Mouse (Mus musculus) MEL (cell line): Measurements from ENCODE around the gene Glo1.

ENCODE experiments used
- CTCF ChIP-seq, 3 experiments: IDR thresholded peaks in 2 of 3; conservative IDR thresholded peaks in 1 of 3; 2 replicates each; pipeline ENCODE4 v1.5.1; 2011 to 2012; ENCODE audit warnings: low read length in 3 of 3, low read depth in 2 of 3, mild to moderate bottlenecking in 2 of 3, improper control_type of control experiment in 1 of 3, inconsistent platforms in 1 of 3, mixed read lengths in 1 of 3, moderate library complexity in 1 of 3; ENCODE audit not compliant: control insufficient read depth in 1 of 3, insufficient read depth in 1 of 3, poor library complexity in 1 of 3, severe bottlenecking in 1 of 3
- ELF1 ChIP-seq: IDR thresholded peaks from 2 replicates; pipeline ENCODE4 v1.6.1; 2014; ENCODE audit warnings: low read depth, mild to moderate bottlenecking, inconsistent platforms, low read length, improper control_type of control experiment, moderate library complexity
- EP300 ChIP-seq, 2 experiments: IDR thresholded peaks; 2 replicates each; pipeline ENCODE4 v1.6.1; 2011; ENCODE audit warnings: improper control_type of control experiment in 2 of 2, low read length in 2 of 2, low read depth in 1 of 2, mild to moderate bottlenecking in 1 of 2
- MAZ ChIP-seq: IDR thresholded peaks from 2 replicates; pipeline ENCODE4 v1.6.1; 2012; ENCODE audit warnings: low read depth, mild to moderate bottlenecking, inconsistent platforms, low read length, improper control_type of control experiment
- MYC ChIP-seq: IDR thresholded peaks from 2 replicates; pipeline ENCODE4 v1.6.1; 2011; ENCODE audit warnings: low read depth, mild to moderate bottlenecking, low read length, improper control_type of control experiment, moderate library complexity
- NRF1 ChIP-seq: IDR thresholded peaks from 2 replicates; pipeline ENCODE4 v1.6.1; 2014; ENCODE audit warnings: low read depth, mild to moderate bottlenecking, inconsistent platforms, low read length, improper control_type of control experiment, moderate library complexity; ENCODE audit not compliant: poor library complexity, insufficient read depth, severe bottlenecking
- POLR2A ChIP-seq, 2 experiments: IDR thresholded peaks; 2 replicates each; pipeline ENCODE4 v1.6.1; 2011 to 2012; ENCODE audit warnings: low read length in 2 of 2, mild to moderate bottlenecking in 2 of 2, control low read depth in 1 of 2, improper control_type of control experiment in 1 of 2, low read depth in 1 of 2, moderate library complexity in 1 of 2; ENCODE audit not compliant: control insufficient read depth in 1 of 2, insufficient read depth in 1 of 2, poor library complexity in 1 of 2
- RAD21 ChIP-seq: IDR thresholded peaks from 2 replicates; pipeline ENCODE4 v1.6.1; 2011; ENCODE audit warnings: mild to moderate bottlenecking, low read depth, low read length, improper control_type of control experiment
- USF2 ChIP-seq, 2 experiments: IDR thresholded peaks; 2 replicates each; pipeline ENCODE4 v1.6.1; 2011 to 2012; ENCODE audit warnings: improper control_type of control experiment in 2 of 2, low read length in 2 of 2, borderline replicate concordance in 1 of 2, inconsistent platforms in 1 of 2, low read depth in 1 of 2, mild to moderate bottlenecking in 1 of 2; ENCODE audit not compliant: insufficient read depth in 1 of 2
- ZC3H11A ChIP-seq: IDR thresholded peaks from 2 replicates; pipeline ENCODE4 v1.6.1; 2012; ENCODE audit warnings: low read depth, mild to moderate bottlenecking, inconsistent platforms, low read length, improper control_type of control experiment
- ZKSCAN1 ChIP-seq: IDR thresholded peaks from 2 replicates; pipeline ENCODE4 v1.6.1; 2012; ENCODE audit warnings: low read depth, mild to moderate bottlenecking, inconsistent platforms, low read length, improper control_type of control experiment, moderate library complexity

DNA sequence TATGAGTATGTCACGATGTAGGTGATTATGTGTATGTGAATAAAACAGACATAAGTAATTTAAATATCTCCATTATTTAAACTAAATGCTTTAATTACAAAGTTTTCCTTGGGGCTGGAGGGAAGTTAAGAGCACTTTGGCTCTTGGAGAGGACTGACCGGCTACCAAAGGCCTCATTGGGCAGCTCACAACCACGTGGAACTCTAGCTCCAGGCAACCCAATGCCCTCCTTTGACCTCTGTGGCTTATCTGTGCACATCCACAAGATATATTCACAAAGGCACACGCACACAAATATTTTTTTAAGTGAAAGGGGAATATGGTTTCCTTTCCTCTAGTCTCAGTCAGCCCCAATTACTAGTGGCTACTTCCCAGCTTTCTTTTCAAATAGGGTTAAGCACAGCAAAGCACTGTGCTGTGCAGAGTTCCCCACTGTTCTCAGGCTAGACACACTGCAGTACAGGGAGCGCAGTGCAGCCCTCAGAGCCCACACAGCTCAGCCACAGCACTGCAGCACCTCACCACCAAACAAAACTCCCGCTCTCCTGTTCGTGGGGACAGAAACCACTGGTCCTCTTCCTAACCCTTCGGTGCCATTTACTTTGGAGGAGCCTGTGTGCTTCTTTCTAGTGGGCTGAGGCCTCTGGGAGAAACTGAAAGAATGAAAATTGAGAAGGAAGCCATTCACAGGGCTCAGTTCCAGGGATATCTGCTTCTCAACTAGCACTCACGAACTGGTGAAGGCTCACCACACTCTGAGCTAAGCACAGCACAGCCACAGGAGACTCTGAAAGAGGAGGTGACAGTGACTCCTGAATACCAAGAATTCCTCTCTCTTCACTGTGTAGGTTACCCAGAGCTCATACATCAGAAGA, 76.5 kb downstream of the Glo1 start:
- no peak for TF ChIP-seq CTCF (IDR thresholded peaks at IDR 0.05 in 2 of 3, conservative IDR thresholded peaks at IDR 0.05 in 1 of 3; ENCODE audit: control insufficient read depth in 1 of 3, insufficient read depth in 1 of 3, low read depth in 2 of 3, low read length in 3 of 3, poor library complexity in 1 of 3, severe bottlenecking in 1 of 3)
- no peak for TF ChIP-seq POLR2A (IDR thresholded peaks at IDR 0.05; ENCODE audit: control insufficient read depth in 1 of 2, insufficient read depth in 1 of 2, low read depth in 1 of 2, low read length in 2 of 2, poor library complexity in 1 of 2)
- TF ChIP-seq ZKSCAN1 = no peak
- TF ChIP-seq MAZ = no peak
- TF ChIP-seq RAD21 = no peak
- TF ChIP-seq ZC3H11A = no peak
- no peak for TF ChIP-seq MYC
- no peak for TF ChIP-seq NRF1
- no peak for TF ChIP-seq USF2 (IDR thresholded peaks at IDR 0.05; ENCODE audit: borderline replicate concordance in 1 of 2, insufficient read depth in 1 of 2, low read depth in 1 of 2, low read length in 2 of 2)
- TF ChIP-seq ELF1 = no peak
- no peak for TF ChIP-seq EP300 (IDR thresholded peaks at IDR 0.05; ENCODE audit: low read depth in 1 of 2, low read length in 2 of 2)
